Mouse (Mus musculus) stomach, embryonic 16.5 days (tissue): ENCODE measurements around the gene Suclg2. TPM values are rescaled to one million over a fixed set of nuclear protein-coding genes. Genes with fewer than 3 reads are reported as not detected.
A peak's percentile ranks its signal among the peaks of the same experiment; 100 is the strongest.

Source experiments
- ATAC-seq: fragments of 200-750 bp; cut with Nextera tagmentation; 2 replicates; pipeline ENCODE4 v1.8.0; 2017; ENCODE audit warnings: moderate number of reproducible peaks, moderate TSS enrichment; ENCODE audit not compliant: insufficient read depth, low FRiP score
- H3K27ac ChIP-seq: fragments of 300-500 bp; sonication (generic); 2 replicates; pipeline ENCODE4 v1.5.1; 2014; ENCODE audit warnings: low read length
- H3K27me3 ChIP-seq: fragments of 300-500 bp; sonication (generic); 2 replicates; pipeline ENCODE4 v1.6.1; 2014; ENCODE audit warnings: low read length, control low read depth, mixed read lengths; ENCODE audit not compliant: control insufficient read depth, insufficient read depth
- H3K36me3 ChIP-seq: fragments of 300-500 bp; sonication (generic); 2 replicates; pipeline ENCODE4 v1.6.1; 2014; ENCODE audit warnings: low read length; ENCODE audit not compliant: control insufficient read depth, insufficient read depth
- H3K4me1 ChIP-seq: fragments of 300-500 bp; sonication (generic); 2 replicates; pipeline ENCODE4 v1.6.1; 2014; ENCODE audit warnings: low read length, control low read depth, mixed read lengths; ENCODE audit not compliant: control insufficient read depth, insufficient read depth
- H3K4me2 ChIP-seq: fragments of 300-500 bp; sonication (generic); 2 replicates; pipeline ENCODE4 v1.6.1; 2014; ENCODE audit warnings: low read depth, low read length, mixed read lengths
- H3K4me3 ChIP-seq: fragments of 300-500 bp; sonication (generic); replicated peaks from 2 replicates; pipeline ENCODE4 v1.5.1; 2014; ENCODE audit warnings: mild to moderate bottlenecking, low read length
- H3K9ac ChIP-seq: fragments of 300-500 bp; sonication (generic); 2 replicates; pipeline ENCODE4 v1.6.1; 2014; ENCODE audit warnings: low read length
- H3K9me3 ChIP-seq: fragments of 300-500 bp; sonication (generic); replicated peaks from 2 replicates; pipeline ENCODE4 v1.6.1; 2016; ENCODE audit warnings: low read length, control low read depth; ENCODE audit not compliant: control insufficient read depth
- WGBS: fragments of 180-500 bp; shearing (Covaris S2); extraction: QIAGEN DNeasy Blood & Tissue Kit; methylation state at CpG from one replicate; pipeline ENCODE4 v1.1.7; 2014; 5-methylcytosine and 5-hydroxymethylcytosine counted together
- polyA plus RNA-seq: library from polyadenylated mRNA; unstranded; fragments of >200 nt; fragmentation: Nextera tagmentation; extraction: Ambion mirVana; gene quantifications from 2 replicates; pipeline ENCODE4 v1.2.1, GENCODE M21; 2015

Suclg2 gene
- 93.5 and 97.1 TPM in 2 replicates for polyA plus RNA-seq

DNA sequence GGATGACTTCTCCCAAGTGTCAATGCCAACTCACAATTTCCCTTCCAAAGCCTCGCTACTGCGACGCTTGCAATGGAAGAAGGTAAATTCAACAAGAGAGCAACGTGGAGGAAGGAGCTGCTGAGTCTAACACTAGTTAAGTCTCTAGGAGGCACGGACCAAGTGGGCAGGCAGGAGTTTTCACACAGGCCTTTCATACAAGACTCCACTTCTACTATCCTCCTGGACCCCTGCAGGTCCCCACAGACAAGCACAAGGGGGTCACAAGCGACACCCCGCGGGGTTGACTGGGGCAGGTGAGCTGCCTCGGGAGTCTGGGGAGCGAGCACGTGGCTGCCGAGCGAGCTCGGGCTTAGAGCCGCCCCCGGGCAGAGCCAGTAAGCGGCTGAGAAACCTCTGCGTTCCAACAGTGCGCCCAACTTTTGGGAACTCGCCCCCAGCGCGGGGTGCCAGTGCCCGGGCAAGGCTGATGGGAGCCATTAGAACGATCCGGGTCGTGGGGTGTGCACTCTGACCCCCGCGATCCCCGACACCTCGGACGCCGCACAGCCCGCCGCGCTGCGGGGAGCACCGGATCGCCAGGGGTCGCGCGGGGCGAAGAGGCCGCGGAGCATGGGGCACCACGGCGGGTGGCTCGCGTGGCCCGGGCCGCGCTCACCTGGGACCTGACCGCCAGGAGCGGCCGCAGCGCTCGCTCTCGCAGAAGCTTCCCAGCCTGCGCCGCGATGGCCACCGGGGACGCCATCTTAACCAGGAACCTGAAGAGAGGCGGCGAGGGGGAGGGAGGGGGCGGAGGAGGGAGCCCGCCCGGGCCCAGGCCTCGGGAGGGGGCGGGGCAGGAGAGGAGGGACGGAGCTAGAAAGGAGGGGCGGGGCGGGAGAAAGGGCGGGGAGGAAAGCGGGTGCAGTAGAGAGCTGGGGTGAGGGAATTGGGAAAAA lies at the start of gene Suclg2:
TSS of gene Suclg2 (minus strand) at position 770 of the 938 bp plus-strand sequence.
- ATAC-seq = peak; percentile 91
- H3K36me3 ChIP-seq = no peaks in the 10 kb centered on the region
- H3K9me3 ChIP-seq = no peaks in the 10 kb centered on the region
- peak within 1 kb of the TSS; percentile 84 for H3K4me3 ChIP-seq
- no peaks in the 10 kb centered on the region for H3K27me3 ChIP-seq
- peaks cover 13% of the 10 kb centered on the region; the same call in 1 of the 2 replicates for H3K4me1 ChIP-seq
- peak within 1 kb of the TSS; percentile 94 for H3K9ac ChIP-seq
- peak within 1 kb of the TSS; percentile 89 for H3K4me2 ChIP-seq
- under 1% methylated on average over 64 of the region's 74 CpGs for WGBS
- peak within 1 kb of the TSS; percentile 53 for H3K27ac ChIP-seq

DNA sequence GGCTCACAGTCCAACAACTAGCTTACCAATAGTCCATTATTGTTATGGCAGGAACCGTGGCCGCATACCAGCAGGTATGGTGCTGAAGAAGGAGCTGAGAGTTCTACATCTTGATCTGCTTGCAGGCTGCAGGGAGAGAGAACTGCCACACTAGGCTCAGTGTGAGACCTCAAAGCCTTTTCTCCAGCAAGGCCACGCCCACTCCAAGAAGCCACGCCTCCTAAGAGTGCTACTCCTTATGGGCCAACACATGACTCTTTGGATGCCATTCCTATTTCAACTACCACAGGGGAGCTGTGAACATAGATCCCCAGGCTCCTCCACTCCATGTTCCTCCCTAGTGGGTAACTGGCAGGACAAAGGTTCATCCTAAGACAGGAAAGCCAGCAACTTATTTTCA lies 48.0 kb upstream of the Suclg2 start:
- no peak overlapping the region for H3K4me3 ChIP-seq
- H3K4me2 ChIP-seq = no peak overlapping the region
- no peaks in the 10 kb centered on the region for H3K9me3 ChIP-seq
- H3K27me3 ChIP-seq = no peaks in the 10 kb centered on the region
- no peaks in the 10 kb centered on the region for H3K4me1 ChIP-seq
- H3K36me3 ChIP-seq = no peaks in the 10 kb centered on the region
- WGBS = 71% methylated on average over 4 of the region's 4 CpGs
- H3K9ac ChIP-seq = no peak overlapping the region
- ATAC-seq = no peak
- H3K27ac ChIP-seq = no peak overlapping the region

DNA sequence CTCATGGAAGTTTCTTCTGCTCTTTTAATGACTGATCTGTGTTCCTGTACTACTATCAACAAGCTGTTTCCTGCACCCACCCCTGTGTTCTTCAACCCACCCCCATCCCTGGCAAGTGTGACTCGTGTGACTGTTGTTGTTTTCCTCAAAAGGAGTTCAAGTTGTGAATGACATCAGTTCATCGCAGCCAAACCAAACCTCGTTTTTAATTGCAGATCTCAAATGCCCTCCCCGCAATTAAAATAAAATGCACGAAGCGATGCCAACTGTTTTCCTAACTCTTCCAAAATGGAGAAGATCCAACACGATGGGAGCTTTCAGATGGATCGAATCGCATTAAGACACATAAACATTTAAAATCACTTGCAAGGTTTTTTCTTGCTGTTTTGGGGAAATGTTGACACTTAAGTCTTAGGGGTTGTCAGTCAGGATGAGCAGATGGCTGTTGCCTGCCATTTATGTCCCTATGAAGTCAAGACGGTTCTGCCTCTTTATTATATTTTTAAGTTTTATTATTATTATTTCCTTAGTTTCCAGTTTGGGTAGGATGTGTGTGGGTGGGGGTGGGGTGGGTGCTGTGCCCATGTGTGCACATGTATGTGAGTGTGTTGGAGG lies 41.1 kb upstream of the Suclg2 start:
- no peaks in the 10 kb centered on the region for H3K36me3 ChIP-seq
- ATAC-seq = no peak
- no peak overlapping the region for H3K9ac ChIP-seq
- H3K4me3 ChIP-seq = no peak overlapping the region
- whole genome bisulfite sequencing = 74% methylated on average over 10 of the region's 10 CpGs
- H3K4me1 ChIP-seq = no peaks in the 10 kb centered on the region
- no peaks in the 10 kb centered on the region for H3K27me3 ChIP-seq
- H3K27ac ChIP-seq = no peak overlapping the region
- no peak overlapping the region for H3K4me2 ChIP-seq
- no peaks in the 10 kb centered on the region for H3K9me3 ChIP-seq

DNA sequence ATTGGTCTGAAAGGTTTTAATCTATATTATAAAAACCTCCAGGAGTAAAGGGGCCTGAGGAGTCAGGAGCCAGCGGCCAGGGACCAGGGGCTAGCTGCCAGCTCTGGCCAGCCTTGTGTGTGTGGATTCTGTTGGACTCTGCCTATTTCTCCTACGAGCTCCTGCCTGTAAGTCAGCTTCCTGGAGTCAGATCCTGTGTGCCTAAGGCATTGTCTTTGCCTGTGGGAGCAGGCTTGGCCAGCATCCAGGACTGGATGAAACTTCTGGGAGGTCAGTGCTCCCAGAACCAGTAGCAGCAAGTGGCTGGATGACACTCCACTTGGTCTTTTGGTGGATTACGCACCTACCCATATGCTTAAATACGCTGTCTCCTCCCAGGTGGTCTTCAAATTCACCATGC lies 23.8 kb upstream of the Suclg2 start:
- no peaks in the 10 kb centered on the region for H3K4me1 ChIP-seq
- H3K9ac ChIP-seq = no peak overlapping the region
- no peak for ATAC-seq
- no peaks in the 10 kb centered on the region for H3K36me3 ChIP-seq
- no peaks in the 10 kb centered on the region for H3K27me3 ChIP-seq
- no peak overlapping the region for H3K4me3 ChIP-seq
- 81% methylated on average over 4 of the region's 4 CpGs for WGBS
- no peaks in the 10 kb centered on the region for H3K9me3 ChIP-seq
- H3K4me2 ChIP-seq = no peak overlapping the region
- no peak overlapping the region for H3K27ac ChIP-seq

DNA sequence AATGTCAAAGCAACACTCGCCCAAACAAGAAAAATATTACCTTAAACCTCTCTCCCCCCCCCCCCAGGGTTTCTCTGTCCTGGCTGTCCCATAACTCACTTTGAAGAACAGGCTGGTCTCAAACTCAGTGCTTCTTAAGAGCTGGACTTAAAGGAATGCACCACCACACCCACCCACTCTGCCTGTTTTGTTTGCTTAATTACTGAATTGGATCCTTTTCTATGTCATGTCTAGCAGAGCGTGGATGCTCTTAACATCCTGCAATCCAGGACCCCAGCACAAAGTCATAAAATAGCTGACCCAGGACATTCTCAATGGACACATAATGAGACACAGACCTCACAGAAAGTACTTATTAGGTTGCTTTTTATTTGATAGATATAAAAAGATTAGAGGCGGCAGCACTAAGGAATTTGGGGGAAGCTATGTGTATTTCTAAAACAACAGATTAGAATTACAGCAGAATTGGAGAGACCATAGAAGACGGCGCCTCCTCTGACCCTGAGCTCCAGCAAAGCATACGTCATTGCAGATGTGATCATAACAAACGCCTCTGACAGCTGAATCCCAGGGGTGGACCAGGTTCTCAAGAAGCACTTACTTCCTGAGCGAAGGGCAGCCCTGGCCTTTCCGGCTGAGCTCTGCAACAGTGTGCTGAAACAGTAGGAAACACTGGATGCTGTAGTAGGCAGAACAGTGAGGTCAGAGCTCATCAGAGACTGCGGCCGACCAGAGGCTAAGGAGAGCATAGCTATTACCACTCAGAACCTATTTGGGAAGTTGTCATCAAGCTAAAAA lies 13.2 kb upstream of the Suclg2 start:
- Histone ChIP-seq H3K4me3 (no peak overlapping the region), H3K27me3 (no peaks in the 10 kb centered on the region), H3K36me3 (no peaks in the 10 kb centered on the region), H3K4me2 (no peak overlapping the region), H3K27ac (no peak overlapping the region), H3K4me1 (no peaks in the 10 kb centered on the region), H3K9ac (no peak overlapping the region), H3K9me3 (no peaks in the 10 kb centered on the region)
- 47% methylated on average over 11 of the region's 11 CpGs for WGBS
- no peak for ATAC-seq

DNA sequence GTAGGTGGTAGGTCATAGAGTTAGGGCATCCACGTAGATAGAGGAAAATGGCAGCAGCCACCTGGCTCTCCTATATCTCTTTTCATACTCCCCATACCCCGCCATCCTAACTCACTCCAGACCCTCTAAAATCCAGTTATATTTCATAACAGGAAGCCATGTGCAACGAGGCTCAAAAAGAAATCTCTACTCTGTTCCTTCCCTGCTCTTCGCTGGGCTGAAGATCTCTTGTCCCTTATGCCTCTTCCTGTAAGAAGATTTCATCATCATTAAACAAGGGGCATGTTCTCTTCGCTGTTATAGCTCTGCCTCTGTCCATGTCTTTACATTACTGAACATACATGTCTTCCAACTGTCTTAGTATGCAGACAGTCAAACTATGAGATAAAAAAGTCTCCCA lies 10.8 kb upstream of the Suclg2 start:
- Histone ChIP-seq H3K9me3 (no peaks in the 10 kb centered on the region), H3K27ac (no peak overlapping the region), H3K4me3 (no peak overlapping the region), H3K4me2 (no peak overlapping the region), H3K27me3 (no peaks in the 10 kb centered on the region), H3K9ac (no peak overlapping the region), H3K36me3 (no peaks in the 10 kb centered on the region), H3K4me1 (no peaks in the 10 kb centered on the region)
- WGBS = 74% methylated on average over 5 of the region's 5 CpGs
- no peak for ATAC-seq

DNA sequence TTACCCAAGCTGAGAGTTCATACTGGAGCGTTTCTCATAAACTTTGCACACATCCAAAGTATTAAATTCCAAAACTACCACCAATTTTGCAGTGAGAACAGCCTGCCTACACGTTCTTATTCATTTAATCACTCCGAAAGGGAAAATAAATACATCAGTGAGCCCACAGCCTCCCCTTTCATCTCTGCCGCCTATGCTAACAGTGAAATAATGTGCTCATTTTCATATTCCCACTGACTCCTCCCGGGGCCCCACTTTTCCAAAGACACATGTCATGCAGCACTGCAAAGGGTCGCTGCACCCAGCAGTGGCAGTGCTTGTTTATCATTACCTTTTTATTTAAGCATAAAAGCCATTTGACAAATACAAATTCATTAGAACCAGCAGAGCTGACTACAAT lies 6.7 kb upstream of the Suclg2 start:
- no peaks in the 10 kb centered on the region for H3K27me3 ChIP-seq
- H3K9ac ChIP-seq = no peak overlapping the region
- no peak overlapping the region for H3K4me2 ChIP-seq
- no peaks in the 10 kb centered on the region for H3K9me3 ChIP-seq
- no peak overlapping the region for H3K27ac ChIP-seq
- ATAC-seq = no peak
- H3K4me1 ChIP-seq = no peaks in the 10 kb centered on the region
- WGBS = 48% methylated on average over 6 of the region's 6 CpGs
- H3K4me3 ChIP-seq = no peak overlapping the region
- H3K36me3 ChIP-seq = no peaks in the 10 kb centered on the region

DNA sequence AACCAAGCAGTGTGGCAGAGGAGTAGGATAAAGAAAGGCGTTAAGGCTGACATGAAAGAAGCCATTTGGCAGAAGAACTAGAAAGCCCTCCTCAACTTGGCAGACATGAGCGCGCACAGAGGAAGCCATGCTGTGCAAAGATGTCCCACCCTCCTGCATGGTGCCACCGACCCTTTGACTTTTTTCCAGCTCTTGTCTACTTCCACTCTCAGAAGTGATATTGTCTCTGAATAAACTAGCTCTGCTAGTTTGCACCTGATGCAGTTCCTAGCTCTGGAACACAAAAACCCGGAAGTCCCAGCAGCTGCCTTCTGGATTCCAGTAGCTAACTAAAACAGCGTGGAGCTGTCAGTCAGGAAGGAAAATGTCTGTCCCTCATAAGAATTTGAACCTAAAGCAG lies 4.8 kb upstream of the Suclg2 start:
- H3K9ac ChIP-seq = no peak overlapping the region
- 83% methylated on average over 6 of the region's 6 CpGs for WGBS
- no peaks in the 10 kb centered on the region for H3K27me3 ChIP-seq
- peaks cover 3% of the 10 kb centered on the region; the same call in 1 of the 2 replicates for H3K4me1 ChIP-seq
- ATAC-seq = no peak
- no peaks in the 10 kb centered on the region for H3K36me3 ChIP-seq
- no peak overlapping the region for H3K27ac ChIP-seq
- H3K4me2 ChIP-seq = no peak overlapping the region
- H3K9me3 ChIP-seq = no peaks in the 10 kb centered on the region
- no peak overlapping the region for H3K4me3 ChIP-seq

DNA sequence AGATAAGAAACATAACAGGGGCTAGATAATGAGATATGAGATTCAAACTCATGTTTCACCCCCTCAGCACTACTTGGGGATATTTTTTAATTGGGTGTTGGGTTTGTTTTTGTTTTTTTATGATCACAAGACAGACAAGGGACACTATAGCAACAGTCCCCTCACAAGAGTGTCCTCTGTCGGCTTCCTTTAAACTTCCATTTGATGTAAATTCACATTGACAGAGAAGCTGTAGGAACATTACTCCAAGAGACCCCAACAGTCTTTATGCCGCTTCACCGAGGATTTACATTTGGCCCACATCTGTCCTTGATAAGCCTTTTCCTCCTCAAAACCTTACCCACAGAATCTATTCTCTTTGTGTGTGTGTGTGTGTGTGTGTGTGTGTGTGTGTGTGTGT lies 1.2 kb upstream of the Suclg2 start:
- no peak overlapping the region for H3K27ac ChIP-seq
- H3K4me3 ChIP-seq = no peak overlapping the region
- H3K4me2 ChIP-seq = no peak overlapping the region
- 87% methylated on average over 3 of the region's 3 CpGs for WGBS
- no peak for ATAC-seq
- H3K9ac ChIP-seq = no peak overlapping the region
- H3K4me1 ChIP-seq = peaks cover 9% of the 10 kb centered on the region; the same call in 1 of the 2 replicates
- H3K36me3 ChIP-seq = no peaks in the 10 kb centered on the region
- H3K27me3 ChIP-seq = no peaks in the 10 kb centered on the region
- H3K9me3 ChIP-seq = no peaks in the 10 kb centered on the region
